Mouse (Mus musculus): ENCODE results near the gene Agtr1b.

Gene Agtr1b

GRCm38 (mm10) chr3:20366558-20367522, at the start of gene Agtr1b:
Gene Agtr1b (minus strand): TSS chr3:20367177.
- DNase-seq (ENCODE audit: low read depth, low spot score) = no peak

- no peak for DNase-seq (ENCODE audit: low read depth, low spot score)
Observed at GRCm38 (mm10) chr3:20353598-20353997, 13.4 kb downstream of the Agtr1b start.

- no peak for DNase-seq (ENCODE audit: low read depth, low spot score)
Observed at GRCm38 (mm10) chr3:20348206-20348605, 18.8 kb downstream of the Agtr1b start.

GRCm38 (mm10) chr3:20340402-20340801, 26.6 kb downstream of the Agtr1b start:
- DNase-seq (ENCODE audit: low read depth, low spot score) = peak; percentile 4

GRCm38 (mm10) chr3:20334681-20335080, 32.3 kb downstream of the Agtr1b start:
- DNase-seq (ENCODE audit: low read depth, low spot score) = peak; percentile 68

- DNase-seq (ENCODE audit: low read depth, low spot score) = no peak
Observed at GRCm38 (mm10) chr3:20317233-20317632, 49.7 kb downstream of the Agtr1b start.

GRCm38 (mm10) chr3:20309142-20309541, 57.8 kb downstream of the Agtr1b start:
- no peak for DNase-seq (ENCODE audit: low read depth, low spot score)

- peak; percentile 15 for DNase-seq (ENCODE audit: low read depth, low spot score)
Observed at GRCm38 (mm10) chr3:20307256-20307655, 59.7 kb downstream of the Agtr1b start.

- DNase-seq (ENCODE audit: low read depth, low spot score) = peak; percentile 51
Observed at GRCm38 (mm10) chr3:20304758-20305352, 62.1 kb downstream of the Agtr1b start.

- DNase-seq (ENCODE audit: low read depth, low spot score) = no peak
Observed at GRCm38 (mm10) chr3:20295546-20295945, 71.4 kb downstream of the Agtr1b start.

GRCm38 (mm10) chr3:20294542-20295348, 72.2 kb downstream of the Agtr1b start:
- no peak for DNase-seq (ENCODE audit: low read depth, low spot score)

GRCm38 (mm10) chr3:20291370-20291769, 75.6 kb downstream of the Agtr1b start:
- DNase-seq (ENCODE audit: low read depth, low spot score) = no peak

GRCm38 (mm10) chr3:20288761-20289160, 78.2 kb downstream of the Agtr1b start:
- DNase-seq (ENCODE audit: low read depth, low spot score) = no peak

GRCm38 (mm10) chr3:20281796-20282195, 85.2 kb downstream of the Agtr1b start:
- no peak for DNase-seq (ENCODE audit: low read depth, low spot score)

- no peak for DNase-seq (ENCODE audit: low read depth, low spot score)
Observed at GRCm38 (mm10) chr3:20275633-20276032, 91.3 kb downstream of the Agtr1b start, which contains the start of gene Cpb1. Gene Cpb1 (minus strand): TSS chr3:20275733.

All from CD4-positive, CD25-positive, alpha-beta regulatory T cell, adult 2 months (primary cell).